Mouse (Mus musculus): ENCODE data around the gene Ppp3ca.

- no peak for TF ChIP-seq CTCF (IDR thresholded peaks at IDR 0.05; ENCODE audit: extremely low read depth, insufficient read depth, low read length)
- no peak for TF ChIP-seq POLR2A (IDR thresholded peaks at IDR 0.05; ENCODE audit: extremely low read depth, insufficient read depth, low read length)
These were observed 3.4 kb downstream of the Ppp3ca start for GRCm38 (mm10) chr3:136673363-136673762.
